Mouse (Mus musculus): ENCODE measurements at regions not wholly inside any gene's neighbourhood (a gene's known extent, or its start where the extent isn't known, plus 50 kb on each side); places are given as distances from the start of the nearest gene placed in this dataset.
A peak's percentile ranks its signal among the peaks of the same experiment; 100 is the strongest.

GRCm38 (mm10) chr3:104343096-104343495, 122.9 kb upstream of the Magi3 start:
- ATAC-seq, result no peak

DNA sequence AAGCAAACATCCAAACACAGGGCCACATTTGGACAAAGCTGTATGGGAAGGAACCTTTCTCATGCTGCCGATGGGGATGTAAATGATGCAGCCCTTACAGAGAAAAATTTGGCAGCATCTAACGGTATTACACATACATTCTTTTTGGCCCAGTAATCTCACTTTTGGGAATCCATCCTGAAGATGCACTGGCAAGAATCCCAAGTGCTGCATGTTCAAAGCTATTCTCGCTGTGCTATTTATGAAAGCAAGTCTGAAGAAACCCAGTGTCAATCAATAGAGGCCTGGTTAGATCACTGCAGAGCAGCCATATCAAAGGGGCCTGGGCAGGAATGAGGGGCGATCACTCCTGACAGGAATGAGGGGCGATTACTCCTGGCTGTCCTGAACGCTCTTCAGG, 122.0 kb upstream of the Magi3 start:
- no peak for ATAC-seq

DNA sequence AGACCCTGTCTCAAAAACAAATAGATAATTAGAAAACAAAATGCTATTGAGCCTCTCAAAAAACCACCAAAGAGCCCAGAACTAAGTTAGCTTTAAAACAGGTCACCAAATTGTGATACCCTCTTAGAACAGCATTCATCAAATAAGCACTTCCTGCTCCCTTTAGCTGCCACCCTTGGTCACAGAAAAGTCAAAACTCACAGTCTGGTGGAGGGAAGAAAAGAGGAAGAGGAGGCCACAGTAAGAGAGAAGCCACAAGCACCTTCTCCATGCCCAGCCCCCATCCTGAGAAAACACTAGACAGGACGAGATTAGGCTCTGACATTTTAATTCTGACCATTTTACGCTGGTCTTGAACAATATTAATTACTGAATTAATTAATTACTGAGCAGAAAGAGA, 120.2 kb upstream of the Magi3 start:
- no peak for ATAC-seq

- ATAC-seq, result no peak
Observed at GRCm38 (mm10) chr3:104336867-104337266, 116.7 kb upstream of the Magi3 start.

- no peak for ATAC-seq
Observed at GRCm38 (mm10) chr3:104336308-104336707, 116.1 kb upstream of the Magi3 start.

- no peak for ATAC-seq
Observed at GRCm38 (mm10) chr3:104334760-104335159, 114.6 kb upstream of the Magi3 start.

GRCm38 (mm10) chr3:104333345-104333744, 113.2 kb upstream of the Magi3 start:
- no peak for ATAC-seq

DNA sequence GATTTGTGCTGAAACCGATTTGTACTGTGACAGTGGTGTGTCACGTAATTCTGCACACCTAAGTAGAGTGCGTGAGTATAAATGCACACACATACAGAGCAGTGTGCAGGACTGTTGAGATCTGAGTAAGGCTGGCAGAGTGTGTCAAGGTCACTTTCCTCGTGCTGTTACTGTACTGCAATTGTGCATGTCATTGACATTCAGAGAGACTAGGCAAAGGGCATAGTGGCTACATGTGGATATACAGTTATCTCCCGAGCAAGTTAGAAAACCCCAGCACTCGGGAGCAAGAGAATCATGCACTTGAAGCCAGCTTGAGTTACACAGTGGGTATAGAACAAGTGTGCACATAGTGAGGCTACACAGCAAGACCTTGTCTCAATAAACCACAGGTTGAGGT, 110.5 kb upstream of the Magi3 start:
- ATAC-seq, result no peak

DNA sequence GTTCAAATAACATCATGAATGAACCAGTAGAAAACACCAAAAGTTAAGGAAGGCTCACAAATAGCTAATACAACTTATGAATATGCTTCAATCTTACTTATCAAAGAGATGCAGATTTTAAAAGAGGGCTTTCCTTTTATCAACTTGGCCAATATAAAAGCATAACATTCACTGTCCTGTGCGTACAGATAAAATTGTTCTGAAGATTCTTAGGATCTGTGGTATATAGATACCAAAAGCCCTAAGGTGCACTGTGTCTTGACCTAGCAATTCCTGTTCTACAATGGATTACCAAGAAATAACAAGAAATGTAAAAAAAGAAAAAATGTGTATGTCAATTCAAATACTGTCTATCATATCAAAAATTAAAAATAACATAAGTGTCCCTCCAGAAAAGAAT, 107.7 kb upstream of the Magi3 start:
- ATAC-seq, result no peak

DNA sequence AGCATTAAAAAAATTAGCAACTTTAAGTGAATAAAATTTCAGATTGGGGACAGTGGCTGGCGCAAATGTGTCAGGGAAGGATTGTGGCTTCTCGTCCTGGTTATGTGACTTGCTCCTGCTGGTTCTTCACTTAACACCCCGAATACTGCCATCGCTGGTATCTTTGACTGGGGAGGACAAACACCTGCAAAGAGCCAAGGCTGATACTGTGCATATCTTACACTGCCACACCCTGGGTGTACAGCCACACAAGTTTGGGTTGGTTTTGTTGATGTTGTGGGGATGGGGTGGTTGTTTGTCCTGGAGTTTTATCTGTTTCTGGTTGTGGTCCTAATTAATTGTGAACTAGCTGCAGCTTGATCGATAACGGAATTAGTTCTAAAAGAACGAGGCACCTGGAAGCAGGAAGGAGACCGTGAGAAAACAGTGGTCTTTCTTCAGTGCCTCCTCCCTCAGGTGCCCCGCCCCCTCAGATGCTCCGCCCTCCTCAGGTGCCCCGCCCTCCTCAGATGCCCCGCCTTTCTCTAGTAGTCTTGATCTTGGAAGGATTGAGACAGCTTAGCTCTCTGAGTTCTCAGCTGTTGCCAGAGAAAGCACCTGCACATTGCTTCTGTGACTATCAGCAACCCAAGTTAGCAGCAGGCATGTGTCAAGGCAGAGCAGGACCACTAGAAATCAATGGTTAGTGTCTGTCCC, 107.0 kb upstream of the Magi3 start:
- ATAC-seq, result no peak

DNA sequence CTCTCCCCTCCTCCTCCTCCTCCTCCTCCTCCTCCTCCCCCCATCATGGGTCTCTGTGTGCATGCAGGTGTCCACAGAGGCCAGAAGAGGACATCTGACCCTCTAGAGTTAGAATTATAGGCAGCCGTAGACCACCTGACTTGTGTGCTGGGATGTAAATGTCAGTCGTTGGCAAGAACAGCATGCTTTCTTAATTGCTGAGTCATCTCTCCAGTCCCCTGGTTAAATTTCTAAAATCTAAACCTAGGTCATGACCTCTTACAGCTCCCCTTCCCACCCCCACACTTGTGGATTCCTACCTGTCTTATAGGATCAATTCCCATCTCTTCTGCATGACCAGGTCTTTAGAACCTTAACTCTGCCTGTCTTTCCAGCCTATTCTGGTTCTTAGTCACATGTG, 102.4 kb upstream of the Magi3 start:
- ATAC-seq, result no peak

GRCm38 (mm10) chr3:104320404-104320803, 100.2 kb upstream of the Magi3 start:
- no peak for ATAC-seq

- ATAC-seq, result no peak
Observed at GRCm38 (mm10) chr3:104319377-104319776, 99.2 kb upstream of the Magi3 start.

DNA sequence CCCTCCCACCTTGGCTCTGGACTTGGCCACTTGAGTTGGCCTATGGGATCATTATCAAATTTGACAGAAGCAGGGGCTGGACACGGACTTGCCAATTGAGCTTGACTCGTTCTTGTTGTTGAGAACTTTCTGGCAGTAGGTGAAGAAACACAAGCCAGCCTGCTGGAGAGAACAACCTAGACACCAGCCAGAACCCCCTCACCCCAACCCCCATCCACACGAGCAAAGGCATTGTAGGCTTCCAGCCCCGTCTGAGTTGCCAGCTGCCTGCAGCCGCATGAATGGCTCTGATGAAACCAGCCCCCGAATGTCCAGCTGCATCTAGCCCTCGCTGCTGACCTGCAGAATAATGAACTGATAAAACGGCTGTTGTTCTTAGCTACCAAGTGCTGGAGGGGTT, 98.7 kb upstream of the Magi3 start:
- no peak for ATAC-seq

- no peak for ATAC-seq
Observed at GRCm38 (mm10) chr3:104317528-104317927, 97.4 kb upstream of the Magi3 start.

- ATAC-seq, result no peak
Observed at GRCm38 (mm10) chr3:104313063-104313462, 92.9 kb upstream of the Magi3 start.

DNA sequence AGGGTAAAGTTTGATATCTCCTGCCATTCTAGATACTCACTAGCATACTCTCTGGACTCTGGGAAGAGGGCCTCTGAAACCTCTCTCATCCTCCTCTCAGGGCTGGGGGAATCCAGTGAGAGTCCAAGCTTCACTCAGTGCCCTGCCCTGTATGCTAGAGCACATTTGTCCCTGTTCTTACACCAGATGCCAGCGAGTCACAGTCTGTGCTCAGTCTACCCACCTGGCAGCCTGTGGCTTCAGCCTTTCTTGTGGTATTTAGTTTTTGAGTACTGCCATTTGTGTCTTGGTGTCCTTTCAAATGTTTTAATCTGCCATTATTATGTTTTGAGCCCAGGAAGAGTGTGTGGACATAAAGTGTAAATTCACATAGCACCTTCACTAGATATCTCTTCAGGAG, 86.8 kb upstream of the Magi3 start:
- ATAC-seq, result no peak

GRCm38 (mm10) chr3:104305904-104306563, 85.9 kb upstream of the Magi3 start:
- ATAC-seq, result no peak

DNA sequence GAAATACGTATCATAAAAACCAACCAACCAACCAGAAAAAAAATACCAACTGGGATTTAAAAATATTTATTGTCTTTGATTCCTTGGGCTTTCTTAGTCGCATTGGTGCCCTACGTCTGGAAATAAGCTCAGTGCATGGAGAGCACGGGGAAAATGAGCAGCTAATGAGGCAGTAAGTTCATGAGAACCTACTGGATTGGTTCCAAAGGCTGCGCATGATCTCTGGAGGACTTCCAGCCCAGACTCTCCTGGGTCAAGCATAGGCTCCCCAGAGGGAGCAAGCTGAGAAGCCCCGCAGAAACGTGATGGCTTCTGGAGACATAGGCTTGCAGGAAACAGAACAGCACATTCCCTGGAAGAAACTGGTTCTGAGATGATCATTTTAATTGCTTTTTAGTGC, 83.4 kb upstream of the Magi3 start:
- no peak for ATAC-seq

- ATAC-seq, result no peak
Observed at GRCm38 (mm10) chr3:104300201-104300600, 80.0 kb upstream of the Magi3 start.

- peak; percentile 77 for ATAC-seq
Observed at GRCm38 (mm10) chr3:104298878-104299277, 78.7 kb upstream of the Magi3 start.

- ATAC-seq, result no peak
Observed at GRCm38 (mm10) chr3:104298409-104298808, 78.2 kb upstream of the Magi3 start.

DNA sequence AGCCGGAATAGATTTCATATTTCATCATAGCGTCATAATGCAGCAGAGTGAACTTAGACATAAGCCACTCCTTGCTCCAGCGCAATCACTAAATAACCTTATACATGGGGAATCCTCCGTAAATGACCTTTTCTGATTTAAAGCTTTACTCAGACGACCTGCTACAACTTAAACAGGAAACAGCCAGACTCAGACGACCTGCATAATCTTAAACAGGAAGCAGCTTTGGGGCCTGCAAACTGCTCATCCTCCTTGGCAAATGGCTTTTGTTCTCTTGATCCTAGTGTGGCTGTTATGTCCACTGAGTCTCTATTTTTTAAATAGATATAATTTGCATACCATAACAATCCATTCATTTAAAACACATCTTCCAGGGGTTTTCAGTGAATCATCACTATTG, 76.9 kb upstream of the Magi3 start:
- ATAC-seq, result peak; percentile 43

GRCm38 (mm10) chr3:104295856-104296255, 75.7 kb upstream of the Magi3 start:
- no peak for ATAC-seq
